Mouse (Mus musculus): ENCODE measurements around the gene Eif3c. TPM values are rescaled to one million over a fixed set of nuclear protein-coding genes. Genes with fewer than 3 reads are reported as not detected.

Eif3c gene
- polyA plus RNA-seq, 1 experiment: 90.2 TPM

GRCm38 (mm10) chr7:126541661-126542060 is 24.6 kb downstream of the Eif3c start:
- H3K4me3 ChIP-seq (replicated peaks; ENCODE audit: control insufficient read depth, low read depth, low read length): no peak overlapping the region
- 66% methylated on average over 1 of the region's 1 CpGs for WGBS
- no peak overlapping the region for H3K27ac ChIP-seq (ENCODE audit: control insufficient read depth, insufficient read depth, low read depth, low read length, poor library complexity)
- TF ChIP-seq POLR2A (IDR thresholded peaks at IDR 0.05; ENCODE audit: borderline replicate concordance, control insufficient read depth, low read depth, low read length): no peak
- TF ChIP-seq CTCF (IDR thresholded peaks at IDR 0.05; ENCODE audit: control insufficient read depth, insufficient read depth, low read length): no peak
- H3K4me1 ChIP-seq (ENCODE audit: control insufficient read depth, insufficient read depth, low read length): no peaks in the 10 kb centered on the region

- WGBS: 58% methylated on average over 5 of the region's 5 CpGs
- no peaks in the 10 kb centered on the region for H3K4me1 ChIP-seq (ENCODE audit: control insufficient read depth, insufficient read depth, low read length)
- no peak overlapping the region for H3K27ac ChIP-seq (ENCODE audit: control insufficient read depth, insufficient read depth, low read depth, low read length, poor library complexity)
- no peak overlapping the region for H3K4me3 ChIP-seq (replicated peaks; ENCODE audit: control insufficient read depth, low read depth, low read length)
- TF ChIP-seq CTCF (IDR thresholded peaks at IDR 0.05; ENCODE audit: control insufficient read depth, insufficient read depth, low read length): peak; percentile 32; the same call in 1 of the 2 replicates
- no peak for TF ChIP-seq POLR2A (IDR thresholded peaks at IDR 0.05; ENCODE audit: borderline replicate concordance, control insufficient read depth, low read depth, low read length)
These were observed 28.2 kb downstream of the Eif3c start for GRCm38 (mm10) chr7:126537820-126538585.

GRCm38 (mm10) chr7:126536466-126536865 is 29.7 kb downstream of the Eif3c start:
- 78% methylated on average over 9 of the region's 9 CpGs for WGBS
- Histone ChIP-seq H3K4me3 (replicated peaks; ENCODE audit: control insufficient read depth, low read depth, low read length) (no peak overlapping the region), H3K27ac (ENCODE audit: control insufficient read depth, insufficient read depth, low read depth, low read length, poor library complexity) (no peak overlapping the region), H3K4me1 (ENCODE audit: control insufficient read depth, insufficient read depth, low read length) (no peaks in the 10 kb centered on the region)
- TF ChIP-seq CTCF (IDR thresholded peaks at IDR 0.05; ENCODE audit: control insufficient read depth, insufficient read depth, low read length) (no peak), POLR2A (IDR thresholded peaks at IDR 0.05; ENCODE audit: borderline replicate concordance, control insufficient read depth, low read depth, low read length) (no peak)

- under 1% methylated on average over 28 of the region's 28 CpGs for WGBS
- Histone ChIP-seq H3K4me1 (ENCODE audit: control insufficient read depth, insufficient read depth, low read length) (no peaks in the 10 kb centered on the region), H3K4me3 (replicated peaks; ENCODE audit: control insufficient read depth, low read depth, low read length) (peak overlapping the region; percentile 22), H3K27ac (ENCODE audit: control insufficient read depth, insufficient read depth, low read depth, low read length, poor library complexity) (no peak overlapping the region; the same call in 1 of the 2 replicates)
- TF ChIP-seq POLR2A (IDR thresholded peaks at IDR 0.05; ENCODE audit: borderline replicate concordance, control insufficient read depth, low read depth, low read length) (no peak), CTCF (IDR thresholded peaks at IDR 0.05; ENCODE audit: control insufficient read depth, insufficient read depth, low read length) (no peak)
These were observed 30.4 kb downstream of the Eif3c start for GRCm38 (mm10) chr7:126535766-126536165.

- TF ChIP-seq POLR2A (IDR thresholded peaks at IDR 0.05; ENCODE audit: borderline replicate concordance, control insufficient read depth, low read depth, low read length): no peak
- TF ChIP-seq CTCF (IDR thresholded peaks at IDR 0.05; ENCODE audit: control insufficient read depth, insufficient read depth, low read length): no peak
- 79% methylated on average over 1 of the region's 1 CpGs for WGBS
- Histone ChIP-seq H3K4me1 (ENCODE audit: control insufficient read depth, insufficient read depth, low read length) (no peaks in the 10 kb centered on the region), H3K4me3 (replicated peaks; ENCODE audit: control insufficient read depth, low read depth, low read length) (no peak overlapping the region), H3K27ac (ENCODE audit: control insufficient read depth, insufficient read depth, low read depth, low read length, poor library complexity) (no peak overlapping the region)
These were observed 32.8 kb downstream of the Eif3c start for GRCm38 (mm10) chr7:126533434-126533833.

GRCm38 (mm10) chr7:126528166-126528577 is 38.0 kb downstream of the Eif3c start:
- Histone ChIP-seq H3K4me3 (replicated peaks; ENCODE audit: control insufficient read depth, low read depth, low read length) (no peak overlapping the region), H3K27ac (ENCODE audit: control insufficient read depth, insufficient read depth, low read depth, low read length, poor library complexity) (no peak overlapping the region), H3K4me1 (ENCODE audit: control insufficient read depth, insufficient read depth, low read length) (no peaks in the 10 kb centered on the region)
- TF ChIP-seq CTCF (IDR thresholded peaks at IDR 0.05; ENCODE audit: control insufficient read depth, insufficient read depth, low read length) (no peak), POLR2A (IDR thresholded peaks at IDR 0.05; ENCODE audit: borderline replicate concordance, control insufficient read depth, low read depth, low read length) (no peak)
- WGBS: 2% methylated on average over 1 of the region's 1 CpGs

- TF ChIP-seq POLR2A (IDR thresholded peaks at IDR 0.05; ENCODE audit: borderline replicate concordance, control insufficient read depth, low read depth, low read length): no peak
- TF ChIP-seq CTCF (IDR thresholded peaks at IDR 0.05; ENCODE audit: control insufficient read depth, insufficient read depth, low read length): no peak
- Histone ChIP-seq H3K4me3 (replicated peaks; ENCODE audit: control insufficient read depth, low read depth, low read length) (no peak overlapping the region), H3K27ac (ENCODE audit: control insufficient read depth, insufficient read depth, low read depth, low read length, poor library complexity) (no peak overlapping the region), H3K4me1 (ENCODE audit: control insufficient read depth, insufficient read depth, low read length) (no peaks in the 10 kb centered on the region)
- WGBS: 87% methylated on average over 3 of the region's 3 CpGs
These were observed 42.9 kb downstream of the Eif3c start for GRCm38 (mm10) chr7:126523316-126523715.

GRCm38 (mm10) chr7:126519513-126519912 is 46.7 kb downstream of the Eif3c start:
- 70% methylated on average over 2 of the region's 2 CpGs for WGBS

More at GRCm38 (mm10) chr7:126519513-126519912, 46.7 kb downstream of the Eif3c start:
- no peak for TF ChIP-seq CTCF (IDR thresholded peaks at IDR 0.05; ENCODE audit: control insufficient read depth, insufficient read depth, low read length)
- no peak for TF ChIP-seq POLR2A (IDR thresholded peaks at IDR 0.05; ENCODE audit: borderline replicate concordance, control insufficient read depth, low read depth, low read length)
- no peak overlapping the region for H3K27ac ChIP-seq (ENCODE audit: control insufficient read depth, insufficient read depth, low read depth, low read length, poor library complexity)
- no peak overlapping the region for H3K4me3 ChIP-seq (replicated peaks; ENCODE audit: control insufficient read depth, low read depth, low read length)
- no peaks in the 10 kb centered on the region for H3K4me1 ChIP-seq (ENCODE audit: control insufficient read depth, insufficient read depth, low read length)
